Mouse (Mus musculus) limb, embryonic 15.5 days (tissue): ENCODE data around the gene Sertad2. TPM values are rescaled to one million over a fixed set of nuclear protein-coding genes. Genes with fewer than 3 reads are reported as not detected.
A peak's percentile ranks its signal among the peaks of the same experiment; 100 is the strongest.

Source experiments
- ATAC-seq: fragments of 200-750 bp; cut with Nextera tagmentation; 2 replicates; pipeline ENCODE4 v1.8.0; 2017; ENCODE audit warnings: low read depth, moderate TSS enrichment; ENCODE audit not compliant: insufficient number of reproducible peaks, low FRiP score, low TSS enrichment
- H3K27ac ChIP-seq: fragments of 300-500 bp; sonication (generic); 2 replicates; pipeline ENCODE4 v1.5.1; 2015; ENCODE audit warnings: moderate library complexity, mild to moderate bottlenecking, inconsistent platforms
- H3K27me3 ChIP-seq: fragments of 300-500 bp; sonication (generic); 2 replicates; pipeline ENCODE4 v1.6.1; 2015; ENCODE audit warnings: inconsistent platforms
- H3K36me3 ChIP-seq: fragments of 300-500 bp; sonication (generic); 2 replicates; pipeline ENCODE4 v1.6.1; 2015; ENCODE audit warnings: inconsistent platforms
- H3K4me1 ChIP-seq: fragments of 300-500 bp; sonication (generic); 2 replicates; pipeline ENCODE4 v1.6.1; 2015; ENCODE audit warnings: inconsistent platforms
- H3K4me2 ChIP-seq: fragments of 300-500 bp; sonication (generic); 2 replicates; pipeline ENCODE4 v1.6.1; 2015; ENCODE audit warnings: mild to moderate bottlenecking, inconsistent platforms
- H3K4me3 ChIP-seq: fragments of 300-500 bp; sonication (generic); 2 replicates; pipeline ENCODE4 v1.5.1; 2015; ENCODE audit warnings: mild to moderate bottlenecking, inconsistent platforms
- H3K9ac ChIP-seq: fragments of 300-500 bp; sonication (generic); 2 replicates; pipeline ENCODE4 v1.6.1; 2015; ENCODE audit warnings: inconsistent platforms
- H3K9me3 ChIP-seq: fragments of 300-500 bp; sonication (generic); 2 replicates; pipeline ENCODE4 v1.6.1; 2016; ENCODE audit warnings: inconsistent platforms
- WGBS: fragments of 180-500 bp; shearing (Covaris S2); methylation state at CpG from one replicate; pipeline ENCODE4 v1.1.7; 2015; 5-methylcytosine and 5-hydroxymethylcytosine counted together
- polyA plus RNA-seq: library from polyadenylated mRNA; unstranded; fragments of >200 nt; fragmentation: Nextera tagmentation; extraction: Ambion mirVana; gene quantifications from 2 replicates; pipeline ENCODE4 v1.2.1, GENCODE M21; 2015

The Sertad2 gene
- polyA plus RNA-seq, 1 experiment from 2014 or later, result 46.5 TPM

- Histone ChIP-seq H3K4me3 (no peak overlapping the region), H3K36me3 (peaks cover 14% of the 10 kb centered on the region), H3K27me3 (no peaks in the 10 kb centered on the region), H3K4me2 (no peak overlapping the region), H3K27ac (peak overlapping the region; percentile 0; the same call in 1 of the 2 replicates), H3K9ac (no peak overlapping the region), H3K9me3 (no peaks in the 10 kb centered on the region), H3K4me1 (peaks cover 54% of the 10 kb centered on the region)
- 26% methylated on average over 1 of the region's 1 CpGs for WGBS
- no peak for ATAC-seq
Observed at GRCm38 (mm10) chr11:20651166-20651565, 108.1 kb downstream of the Sertad2 start.

GRCm38 (mm10) chr11:20655795-20656710 is 113.0 kb downstream of the Sertad2 start:
- Histone ChIP-seq H3K4me1 (peaks cover 37% of the 10 kb centered on the region), H3K4me3 (peak overlapping the region; percentile 0; the same call in 1 of the 2 replicates), H3K9me3 (no peaks in the 10 kb centered on the region), H3K27ac (peak overlapping the region; percentile 65), H3K4me2 (peak overlapping the region; percentile 22), H3K36me3 (0 out of 2 replicates have a peak, but pooled peaks cover 3% of the 10 kb centered on the region), H3K9ac (0 out of 2 replicates have a peak overlapping the region, but pooled peaks have one; percentile 0), H3K27me3 (no peaks in the 10 kb centered on the region)
- peak; percentile 57 for ATAC-seq
- 18% methylated on average over 18 of the region's 18 CpGs for WGBS

GRCm38 (mm10) chr11:20656711-20657057 is 113.6 kb downstream of the Sertad2 start:
- no peak for ATAC-seq
- H3K9me3 ChIP-seq, result no peaks in the 10 kb centered on the region
- peak overlapping the region; percentile 22 for H3K4me2 ChIP-seq
- 36% methylated on average over 10 of the region's 10 CpGs for WGBS
- no peak overlapping the region for H3K9ac ChIP-seq
- H3K4me1 ChIP-seq, result peaks cover 31% of the 10 kb centered on the region
- H3K27me3 ChIP-seq, result no peaks in the 10 kb centered on the region
- H3K4me3 ChIP-seq, result peak overlapping the region; percentile 0; the same call in 1 of the 2 replicates
- H3K27ac ChIP-seq, result peak overlapping the region; percentile 33; the same call in 1 of the 2 replicates
- H3K36me3 ChIP-seq, result 0 out of 2 replicates have a peak, but pooled peaks cover 3% of the 10 kb centered on the region

GRCm38 (mm10) chr11:20659094-20659493 is 116.0 kb downstream of the Sertad2 start:
- Histone ChIP-seq H3K36me3 (no peaks in the 10 kb centered on the region), H3K9me3 (no peaks in the 10 kb centered on the region), H3K27ac (0 out of 2 replicates have a peak overlapping the region, but pooled peaks have one; percentile 33), H3K27me3 (no peaks in the 10 kb centered on the region), H3K4me3 (no peak overlapping the region), H3K4me2 (no peak overlapping the region), H3K9ac (no peak overlapping the region), H3K4me1 (peaks cover 36% of the 10 kb centered on the region)
- 47% methylated on average over 3 of the region's 3 CpGs for WGBS
- ATAC-seq, result no peak

GRCm38 (mm10) chr11:20660111-20661097 is 117.4 kb downstream of the Sertad2 start:
- Histone ChIP-seq H3K9ac (no peak overlapping the region), H3K36me3 (no peaks in the 10 kb centered on the region), H3K9me3 (no peaks in the 10 kb centered on the region), H3K27ac (no peak overlapping the region), H3K27me3 (no peaks in the 10 kb centered on the region), H3K4me1 (peaks cover 28% of the 10 kb centered on the region), H3K4me3 (no peak overlapping the region), H3K4me2 (no peak overlapping the region)
- WGBS, result 85% methylated on average over 14 of the region's 14 CpGs
- ATAC-seq, result no peak

- no peak for ATAC-seq
- WGBS, result 42% methylated on average over 4 of the region's 4 CpGs
- no peak overlapping the region for H3K9ac ChIP-seq
- no peaks in the 10 kb centered on the region for H3K36me3 ChIP-seq
- H3K4me2 ChIP-seq, result no peak overlapping the region
- H3K27me3 ChIP-seq, result no peaks in the 10 kb centered on the region
- no peaks in the 10 kb centered on the region for H3K9me3 ChIP-seq
- H3K4me1 ChIP-seq, result peaks cover 15% of the 10 kb centered on the region
- no peak overlapping the region for H3K27ac ChIP-seq
- H3K4me3 ChIP-seq, result no peak overlapping the region
Observed at GRCm38 (mm10) chr11:20661652-20662051, 118.6 kb downstream of the Sertad2 start.

- Histone ChIP-seq H3K27ac (no peak overlapping the region), H3K9ac (no peak overlapping the region), H3K4me2 (no peak overlapping the region), H3K9me3 (no peaks in the 10 kb centered on the region), H3K4me3 (no peak overlapping the region), H3K27me3 (no peaks in the 10 kb centered on the region), H3K36me3 (no peaks in the 10 kb centered on the region), H3K4me1 (peaks cover 11% of the 10 kb centered on the region)
- ATAC-seq, result no peak
- WGBS, result 67% methylated on average over 7 of the region's 7 CpGs
Observed at GRCm38 (mm10) chr11:20662811-20663210, 119.8 kb downstream of the Sertad2 start.

GRCm38 (mm10) chr11:20663580-20664198 is 120.6 kb downstream of the Sertad2 start:
- no peak overlapping the region for H3K4me3 ChIP-seq
- peaks cover 11% of the 10 kb centered on the region for H3K4me1 ChIP-seq
- no peaks in the 10 kb centered on the region for H3K9me3 ChIP-seq
- no peak for ATAC-seq
- 52% methylated on average over 5 of the region's 5 CpGs for WGBS
- no peak overlapping the region for H3K9ac ChIP-seq
- H3K27ac ChIP-seq, result no peak overlapping the region
- H3K27me3 ChIP-seq, result no peaks in the 10 kb centered on the region
- H3K36me3 ChIP-seq, result no peaks in the 10 kb centered on the region
- no peak overlapping the region for H3K4me2 ChIP-seq

GRCm38 (mm10) chr11:20664878-20665277 is 121.8 kb downstream of the Sertad2 start:
- H3K4me1 ChIP-seq, result peaks cover 5% of the 10 kb centered on the region
- no peak overlapping the region for H3K4me3 ChIP-seq
- no peak overlapping the region for H3K4me2 ChIP-seq
- WGBS, result 75% methylated on average over 9 of the region's 9 CpGs
- H3K27ac ChIP-seq, result no peak overlapping the region
- no peaks in the 10 kb centered on the region for H3K27me3 ChIP-seq
- no peaks in the 10 kb centered on the region for H3K36me3 ChIP-seq
- no peak for ATAC-seq
- no peaks in the 10 kb centered on the region for H3K9me3 ChIP-seq
- no peak overlapping the region for H3K9ac ChIP-seq

GRCm38 (mm10) chr11:20671789-20672392 is 128.8 kb downstream of the Sertad2 start:
- no peaks in the 10 kb centered on the region for H3K36me3 ChIP-seq
- no peak for ATAC-seq
- no peak overlapping the region for H3K4me3 ChIP-seq
- no peak overlapping the region for H3K9ac ChIP-seq
- no peaks in the 10 kb centered on the region; the same call in 1 of the 2 replicates for H3K4me1 ChIP-seq
- H3K9me3 ChIP-seq, result no peaks in the 10 kb centered on the region
- H3K27ac ChIP-seq, result no peak overlapping the region
- 61% methylated on average over 6 of the region's 6 CpGs for WGBS
- H3K27me3 ChIP-seq, result no peaks in the 10 kb centered on the region
- H3K4me2 ChIP-seq, result no peak overlapping the region

GRCm38 (mm10) chr11:20672513-20672912 is 129.5 kb downstream of the Sertad2 start:
- Histone ChIP-seq H3K4me2 (no peak overlapping the region), H3K27ac (no peak overlapping the region), H3K4me3 (no peak overlapping the region), H3K36me3 (no peaks in the 10 kb centered on the region), H3K27me3 (no peaks in the 10 kb centered on the region), H3K9ac (no peak overlapping the region), H3K9me3 (no peaks in the 10 kb centered on the region), H3K4me1 (no peaks in the 10 kb centered on the region; the same call in 1 of the 2 replicates)
- peak; percentile 37; the same call in 1 of the 2 replicates for ATAC-seq
- WGBS, result 61% methylated on average over 6 of the region's 6 CpGs
